In genomic region chr12:75414991-75415390, GRCm38 (mm10) we compare ENCODE assay signal across 26 mouse cellular contexts. TPM values are rescaled to one million over a fixed set of nuclear protein-coding genes. Genes with fewer than 3 reads are reported as not detected.
A peak's percentile ranks its signal among the peaks of the same experiment; 100 is the strongest.
DNase-seq lines count a peak whose midpoint lies in the region; ATAC-seq and TF ChIP-seq lines count a peak whose summit lies in the region.
"Had no signal": no experiment of that assay in that cellular context is flagged by ENCODE, and none has a peak within 500 bp of the region (broad histone marks: within the 10 kb centered on the region; RNA-seq: fewer than 3 reads in every experiment).

No protein-coding gene starts in this region.

- no peak overlapping the region for H3K4me2 ChIP-seq in midbrain, postnatal 0 days (ENCODE audit: low read depth, low read length, poor library complexity, severe bottlenecking)
- H3K4me2 ChIP-seq in midbrain, embryonic 11.5 days = no peak overlapping the region
- H3K4me2 ChIP-seq: embryonic facial prominence, embryonic 15.5 days; limb, embryonic 13.5 days; liver, embryonic 15.5 days had no signal

- no peaks in the 10 kb centered on the region for H3K36me3 ChIP-seq in midbrain, postnatal 0 days (ENCODE audit: insufficient read depth, low read length)
- H3K36me3 ChIP-seq in midbrain, embryonic 11.5 days (ENCODE audit: control insufficient read depth, insufficient read depth, low read length) = no peaks in the 10 kb centered on the region
- H3K36me3 ChIP-seq: embryonic facial prominence, embryonic 15.5 days; forebrain, embryonic 10.5 days; limb, embryonic 13.5 days; liver, embryonic 15.5 days had no signal

- no peaks in the 10 kb centered on the region for H3K9me3 ChIP-seq in midbrain, postnatal 0 days (ENCODE audit: low read length)
- H3K9me3 ChIP-seq in midbrain, embryonic 11.5 days (ENCODE audit: control insufficient read depth, low read length) = no peaks in the 10 kb centered on the region
- H3K9me3 ChIP-seq: embryonic facial prominence, embryonic 15.5 days; forebrain, embryonic 10.5 days; limb, embryonic 13.5 days; liver, embryonic 15.5 days had no signal

- DNase-seq in embryo, embryonic 10.5 days (ENCODE audit: low spot score) = peak; percentile 13
- DNase-seq in embryo, embryonic 10 days (ENCODE audit: low spot score) = no peak
- DNase-seq in midbrain, postnatal 0 days (ENCODE audit: low spot score) = peak; percentile 5
- DNase-seq in midbrain, embryonic 11.5 days (ENCODE audit: low spot score, missing footprints) = no peak
- no peak for DNase-seq in testis, postnatal 14 days (ENCODE audit: low spot score)
- DNase-seq in left cerebral cortex, postnatal 25 days (ENCODE audit: low spot score in 2 of 2) = no peak
- DNase-seq: adrenal gland, postnatal 10 days; cerebellum, adult 8-10 months; heart, postnatal 4 days; kidney, adult 18-20 months; kidney, postnatal 10 days; right cerebral cortex, adult 18-20 months had no signal

- intact Hi-C loops in left cerebral cortex, postnatal 25 days (cut with DNase I) = no loop called here

- H3K9ac ChIP-seq in midbrain, postnatal 0 days (replicated peaks; ENCODE audit: low read length, poor library complexity, severe bottlenecking) = no peak overlapping the region
- H3K9ac ChIP-seq in midbrain, embryonic 11.5 days (ENCODE audit: low read length) = no peak overlapping the region
- H3K9ac ChIP-seq: embryonic facial prominence, embryonic 15.5 days; limb, embryonic 13.5 days; liver, embryonic 15.5 days had no signal

- no peaks in the 10 kb centered on the region for H3K27me3 ChIP-seq in midbrain, postnatal 0 days (ENCODE audit: insufficient read depth, low read length)
- H3K27me3 ChIP-seq in midbrain, embryonic 11.5 days (ENCODE audit: control insufficient read depth, insufficient read depth, low read length) = no peaks in the 10 kb centered on the region
- H3K27me3 ChIP-seq: embryonic facial prominence, embryonic 15.5 days; limb, embryonic 13.5 days; liver, embryonic 15.5 days had no signal

- TF ChIP-seq CTCF in midbrain, postnatal 0 days (IDR thresholded peaks at IDR 0.05) = no peak

- no peak for ATAC-seq in midbrain, postnatal 0 days (ENCODE audit: low FRiP score)
- no peak for ATAC-seq in midbrain, embryonic 11.5 days (ENCODE audit: low FRiP score)
- peak; percentile 57 for ATAC-seq in granulocyte monocyte progenitor cell, adult 5-6 weeks (replicated peaks; ENCODE audit: poor library complexity, severe bottlenecking)
- peak; percentile 24 for ATAC-seq in monocyte, adult 5-6 weeks (replicated peaks; ENCODE audit: insufficient number of reproducible peaks, low FRiP score, low TSS enrichment, poor library complexity, severe bottlenecking)
- ATAC-seq: hindbrain, postnatal 0 days had no signal

- H3K4me1 ChIP-seq in midbrain, postnatal 0 days (ENCODE audit: insufficient read depth, low read length) = no peaks in the 10 kb centered on the region
- H3K4me1 ChIP-seq in midbrain, embryonic 11.5 days (ENCODE audit: control insufficient read depth, insufficient read depth, low read length) = no peaks in the 10 kb centered on the region
- H3K4me1 ChIP-seq: embryonic facial prominence, embryonic 15.5 days; forebrain, embryonic 10.5 days; limb, embryonic 13.5 days; liver, embryonic 15.5 days had no signal

- no peak overlapping the region for H3K27ac ChIP-seq in midbrain, postnatal 0 days (ENCODE audit: low read depth, low read length)
- H3K27ac ChIP-seq in midbrain, embryonic 11.5 days (ENCODE audit: low read depth, low read length) = no peak overlapping the region
- H3K27ac ChIP-seq: embryonic facial prominence, embryonic 15.5 days; forebrain, embryonic 10.5 days; heart, adult 2 months; hindbrain, postnatal 0 days; limb, embryonic 13.5 days; liver, embryonic 15.5 days had no signal

- 71% methylated on average over 6 of the region's 6 CpGs for WGBS in midbrain, postnatal 0 days
- 81% methylated on average over 6 of the region's 6 CpGs for WGBS in midbrain, embryonic 11.5 days

- no peak overlapping the region for H3K4me3 ChIP-seq in midbrain, postnatal 0 days (ENCODE audit: low read depth, low read length)
- no peak overlapping the region for H3K4me3 ChIP-seq in midbrain, embryonic 11.5 days (ENCODE audit: low read depth, low read length)
- H3K4me3 ChIP-seq: embryonic facial prominence, embryonic 15.5 days; forebrain, embryonic 10.5 days; heart, adult 2 months; limb, embryonic 13.5 days; liver, embryonic 15.5 days had no signal

RNA-seq across cellular contexts. Expression of gene Gphb5, which starts 1.6 kb away (rescaled TPM):
- not detected in 2 replicates for total RNA-seq in midbrain, postnatal 0 days (2014; rRNA removed)
- polyA plus RNA-seq in midbrain, postnatal 0 days (2015; fragmentation: Nextera tagmentation; extraction: Ambion mirVana) = not detected in 2 replicates
- polyA plus RNA-seq in midbrain, embryonic 11.5 days (2014; fragmentation: Nextera tagmentation; extraction: Ambion mirVana) = not detected in 2 replicates
- total RNA-seq in granulocyte monocyte progenitor cell, adult 5-6 weeks (2014; fragmentation: Nextera tagmentation) = not detected in 2 replicates
- not detected in 2 replicates for total RNA-seq in granulocyte monocyte progenitor cell, adult 5-6 weeks (2017)
- total RNA-seq in monocyte, adult 5-6 weeks (2017) = not detected in 3 replicates
- total RNA-seq in left cerebral cortex, postnatal 25 days (2021) = not detected
- total RNA-seq: adrenal gland, postnatal 10 days; gastrocnemius, adult 8-10 months; heart, adult 2 months; heart, postnatal 4 days; hindbrain, postnatal 0 days; layer of hippocampus, adult 8-10 months; left cerebral cortex, adult 18-20 months; megakaryocyte-erythroid progenitor cell, adult 5-6 weeks had no signal
- polyA plus RNA-seq: cortical plate, adult 2 months; embryonic facial prominence, embryonic 15.5 days; forebrain, embryonic 10.5 days; heart, adult 2 months; hindbrain, postnatal 0 days; limb, embryonic 13.5 days; liver, embryonic 15.5 days; small intestine, adult 2 months had no signal

Comparison
In these comparisons a context has a peak if more than half of its experiments do, and no peak if none do; other contexts are left out.
1. DNase-seq: peak in embryo, embryonic 10.5 days (single experiment) and midbrain, postnatal 0 days (single experiment); none in embryo, embryonic 10 days (single experiment), midbrain, embryonic 11.5 days (single experiment), testis, postnatal 14 days (single experiment) and left cerebral cortex, postnatal 25 days (0 of 2).
2. ATAC-seq: peak in granulocyte monocyte progenitor cell, adult 5-6 weeks (single experiment) and monocyte, adult 5-6 weeks (single experiment); none in midbrain, postnatal 0 days (single experiment) and midbrain, embryonic 11.5 days (single experiment).